Mouse (Mus musculus): Measurements from ENCODE around the gene Dnaaf2.

The Dnaaf2 gene

GRCm38 (mm10) chr12:69164904-69165303 lies 33.3 kb downstream of the Dnaaf2 start:
- 61% methylated on average over 3 of the region's 3 CpGs for WGBS

- WGBS, result 89% methylated on average over 4 of the region's 4 CpGs
Observed at GRCm38 (mm10) chr12:69163586-69163985, 34.6 kb downstream of the Dnaaf2 start.

GRCm38 (mm10) chr12:69160677-69161076 lies 37.6 kb downstream of the Dnaaf2 start:
- WGBS, result 72% methylated on average over 2 of the region's 2 CpGs

- 3% methylated on average over 9 of the region's 9 CpGs for WGBS
Observed at GRCm38 (mm10) chr12:69159578-69159940, 38.7 kb downstream of the Dnaaf2 start.

- WGBS, result under 1% methylated on average over 61 of the region's 68 CpGs
Observed at GRCm38 (mm10) chr12:69158765-69159577, 39.3 kb downstream of the Dnaaf2 start, which contains the start of gene Rps29. Gene Rps29 (minus strand): TSS chr12:69159186.

GRCm38 (mm10) chr12:69158366-69158764 lies 39.9 kb downstream of the Dnaaf2 start:
- under 1% methylated on average over 19 of the region's 19 CpGs for WGBS

- WGBS, result 98% methylated on average over 2 of the region's 2 CpGs
Observed at GRCm38 (mm10) chr12:69157107-69157506, 41.1 kb downstream of the Dnaaf2 start.

- WGBS, result 83% methylated on average over 4 of the region's 4 CpGs
Observed at GRCm38 (mm10) chr12:69156436-69156835, 41.8 kb downstream of the Dnaaf2 start.

GRCm38 (mm10) chr12:69155923-69156322 lies 42.3 kb downstream of the Dnaaf2 start:
- 76% methylated on average over 2 of the region's 2 CpGs for WGBS

GRCm38 (mm10) chr12:69150049-69150448 lies 48.2 kb downstream of the Dnaaf2 start:
- 92% methylated on average over 13 of the region's 13 CpGs for WGBS

- 96% methylated on average over 5 of the region's 5 CpGs for whole genome bisulfite sequencing
Observed at GRCm38 (mm10) chr12:69147166-69147735, 51.0 kb downstream of the Dnaaf2 start.

- 80% methylated on average over 6 of the region's 6 CpGs for WGBS
Observed at GRCm38 (mm10) chr12:69143460-69143859, 54.8 kb downstream of the Dnaaf2 start.

- WGBS, result 92% methylated on average over 7 of the region's 7 CpGs
Observed at GRCm38 (mm10) chr12:69139841-69140240, 58.4 kb downstream of the Dnaaf2 start.

- WGBS, result 81% methylated on average over 3 of the region's 3 CpGs
Observed at GRCm38 (mm10) chr12:69139201-69139600, 59.0 kb downstream of the Dnaaf2 start.

Data from cerebral cortex, adult 2 months (tissue).